Mouse (Mus musculus) heart, embryonic 12.5 days (tissue): ENCODE results near the gene Pga5. TPM values are rescaled to one million over a fixed set of nuclear protein-coding genes. Genes with fewer than 3 reads are reported as not detected.
A peak's percentile ranks its signal among the peaks of the same experiment; 100 is the strongest.

Source experiments
- ATAC-seq: fragments of 200-750 bp; cut with Nextera tagmentation; 2 replicates; pipeline ENCODE4 v1.8.0; 2017; ENCODE audit warnings: moderate TSS enrichment, moderate library complexity; ENCODE audit not compliant: insufficient number of reproducible peaks, low FRiP score
- H3K27ac ChIP-seq: fragments of 300-500 bp; sonication (generic); 2 replicates; pipeline ENCODE4 v1.5.1; 2016; ENCODE audit warnings: mild to moderate bottlenecking, moderate library complexity; ENCODE audit not compliant: poor library complexity, severe bottlenecking
- H3K27me3 ChIP-seq: fragments of 300-500 bp; sonication (generic); replicated peaks from 2 replicates; pipeline ENCODE4 v1.6.1; 2016; ENCODE audit warnings: mild to moderate bottlenecking, moderate library complexity
- H3K36me3 ChIP-seq: fragments of 300-500 bp; sonication (generic); 2 replicates; pipeline ENCODE4 v1.6.1; 2016; ENCODE audit warnings: mild to moderate bottlenecking, moderate library complexity
- H3K4me1 ChIP-seq: fragments of 300-500 bp; sonication (generic); replicated peaks from 2 replicates; pipeline ENCODE4 v1.6.1; 2016; ENCODE audit warnings: mild to moderate bottlenecking
- H3K4me2 ChIP-seq: fragments of 300-500 bp; sonication (generic); 2 replicates; pipeline ENCODE4 v1.6.1; 2016; ENCODE audit warnings: mild to moderate bottlenecking, moderate library complexity
- H3K4me3 ChIP-seq: fragments of 300-500 bp; sonication (generic); 2 replicates; pipeline ENCODE4 v1.5.1; 2016; ENCODE audit warnings: mild to moderate bottlenecking
- H3K9ac ChIP-seq: fragments of 300-500 bp; sonication (generic); 2 replicates; pipeline ENCODE4 v1.6.1; 2016; ENCODE audit warnings: mild to moderate bottlenecking, moderate library complexity
- H3K9me3 ChIP-seq: fragments of 300-500 bp; sonication (generic); replicated peaks from 2 replicates; pipeline ENCODE4 v1.6.1; 2016; ENCODE audit warnings: mild to moderate bottlenecking, moderate library complexity
- WGBS: fragments of 180-500 bp; shearing (Covaris S2); methylation state at CpG from one replicate; pipeline ENCODE4 v1.1.7; 2016; 5-methylcytosine and 5-hydroxymethylcytosine counted together
- polyA plus RNA-seq: library from polyadenylated mRNA; unstranded; fragments of >200 nt; fragmentation: Nextera tagmentation; extraction: Ambion mirVana; gene quantifications from 2 replicates; pipeline ENCODE4 v1.2.1, GENCODE M21; 2016

The Pga5 gene
- polyA plus RNA-seq, 1 experiment from 2014 or later: not detected

DNA sequence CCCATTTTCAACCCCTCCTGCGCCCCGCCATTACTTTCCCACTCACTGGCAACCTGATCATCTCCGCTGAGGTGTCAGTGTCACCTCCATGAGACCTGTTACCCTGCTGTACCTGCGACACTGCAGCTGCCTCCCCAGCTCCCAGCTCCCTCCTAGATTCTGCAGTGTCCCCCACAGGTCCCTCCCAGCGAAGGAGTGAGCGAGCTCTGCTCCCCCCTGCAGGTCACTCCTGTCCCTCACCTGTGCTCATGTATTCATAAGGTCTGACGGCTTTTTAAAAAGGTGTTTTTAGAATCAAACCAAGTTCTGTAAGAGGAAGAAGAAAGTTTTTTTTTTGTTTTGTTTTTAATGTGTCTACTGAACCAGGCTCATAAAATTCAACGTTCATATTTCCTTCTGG, 24.3 kb upstream of the Pga5 start:
- H3K27me3 ChIP-seq: no peaks in the 10 kb centered on the region
- H3K9ac ChIP-seq: no peak overlapping the region
- no peak overlapping the region for H3K4me2 ChIP-seq
- H3K9me3 ChIP-seq: no peaks in the 10 kb centered on the region
- ATAC-seq: no peak
- WGBS: 78% methylated on average over 8 of the region's 8 CpGs
- H3K27ac ChIP-seq: no peak overlapping the region
- H3K4me3 ChIP-seq: no peak overlapping the region
- peaks cover 67% of the 10 kb centered on the region for H3K4me1 ChIP-seq
- H3K36me3 ChIP-seq: peaks cover 11% of the 10 kb centered on the region

DNA sequence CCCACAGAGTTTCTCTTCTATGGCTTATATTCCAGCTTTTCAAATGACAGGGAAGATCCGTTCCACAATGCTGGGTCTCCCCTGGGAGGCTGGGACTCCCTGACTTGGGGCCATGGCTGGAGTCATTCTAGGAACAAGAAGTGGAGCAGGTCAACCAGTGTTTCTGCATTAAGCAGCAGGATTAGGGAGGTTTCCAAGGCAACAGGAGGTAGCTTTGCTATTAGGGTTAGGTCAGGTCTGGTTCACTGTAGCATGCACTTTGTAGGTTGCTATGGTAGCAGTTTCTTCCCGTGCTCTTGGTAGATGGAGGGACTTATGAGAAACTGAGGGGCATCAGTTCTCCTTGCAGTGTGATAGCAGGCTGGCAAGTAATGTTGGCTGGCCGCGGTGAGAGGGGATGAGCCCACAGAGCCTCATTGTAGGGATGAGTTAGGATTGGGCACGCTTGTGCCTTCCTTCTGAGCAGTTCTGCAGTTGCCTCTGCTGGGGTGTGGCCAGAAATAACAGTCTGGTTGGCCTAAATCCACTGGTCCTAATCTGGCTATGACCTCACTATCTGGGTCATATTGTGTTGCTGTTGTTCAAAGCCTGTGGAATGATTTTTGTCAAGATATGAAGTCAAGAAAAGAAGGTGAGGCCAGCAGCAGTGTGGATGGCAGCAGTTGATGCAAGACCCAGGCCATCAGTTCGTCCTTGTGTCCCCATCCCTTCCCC, 23.3 kb upstream of the Pga5 start:
- Histone ChIP-seq H3K9ac (no peak overlapping the region), H3K4me2 (no peak overlapping the region), H3K4me3 (no peak overlapping the region), H3K9me3 (no peaks in the 10 kb centered on the region), H3K27ac (no peak overlapping the region), H3K27me3 (no peaks in the 10 kb centered on the region), H3K36me3 (peaks cover 2% of the 10 kb centered on the region; the same call in 1 of the 2 replicates), H3K4me1 (peaks cover 65% of the 10 kb centered on the region)
- 66% methylated on average over 6 of the region's 6 CpGs for WGBS
- ATAC-seq: no peak

DNA sequence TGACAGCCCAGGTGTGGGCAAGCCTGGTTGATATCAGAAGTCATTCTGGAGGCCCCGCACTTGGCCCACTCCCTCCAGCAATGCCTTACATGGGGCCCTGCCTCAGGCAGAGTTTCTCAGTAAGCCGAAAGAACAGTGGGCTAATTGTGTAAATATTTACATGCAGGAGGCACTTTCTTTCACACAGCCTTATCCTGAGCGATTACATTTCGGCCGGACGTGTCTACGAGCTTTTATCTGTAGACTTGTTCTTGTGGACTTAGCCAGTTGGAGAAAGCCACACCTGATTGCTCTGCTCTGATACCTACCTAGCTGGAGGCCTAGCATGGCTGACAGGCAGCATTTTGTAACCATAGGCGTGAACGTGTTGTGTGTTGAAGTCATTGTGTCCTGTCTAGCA, 22.0 kb upstream of the Pga5 start:
- Histone ChIP-seq H3K4me3 (no peak overlapping the region), H3K27ac (0 out of 2 replicates have a peak overlapping the region, but pooled peaks have one; percentile 3), H3K4me1 (peaks cover 65% of the 10 kb centered on the region), H3K9me3 (no peaks in the 10 kb centered on the region), H3K36me3 (no peaks in the 10 kb centered on the region), H3K27me3 (no peaks in the 10 kb centered on the region), H3K4me2 (0 out of 2 replicates have a peak overlapping the region, but pooled peaks have one; percentile 3), H3K9ac (0 out of 2 replicates have a peak overlapping the region, but pooled peaks have one; percentile 33)
- ATAC-seq: no peak
- 44% methylated on average over 9 of the region's 9 CpGs for WGBS

DNA sequence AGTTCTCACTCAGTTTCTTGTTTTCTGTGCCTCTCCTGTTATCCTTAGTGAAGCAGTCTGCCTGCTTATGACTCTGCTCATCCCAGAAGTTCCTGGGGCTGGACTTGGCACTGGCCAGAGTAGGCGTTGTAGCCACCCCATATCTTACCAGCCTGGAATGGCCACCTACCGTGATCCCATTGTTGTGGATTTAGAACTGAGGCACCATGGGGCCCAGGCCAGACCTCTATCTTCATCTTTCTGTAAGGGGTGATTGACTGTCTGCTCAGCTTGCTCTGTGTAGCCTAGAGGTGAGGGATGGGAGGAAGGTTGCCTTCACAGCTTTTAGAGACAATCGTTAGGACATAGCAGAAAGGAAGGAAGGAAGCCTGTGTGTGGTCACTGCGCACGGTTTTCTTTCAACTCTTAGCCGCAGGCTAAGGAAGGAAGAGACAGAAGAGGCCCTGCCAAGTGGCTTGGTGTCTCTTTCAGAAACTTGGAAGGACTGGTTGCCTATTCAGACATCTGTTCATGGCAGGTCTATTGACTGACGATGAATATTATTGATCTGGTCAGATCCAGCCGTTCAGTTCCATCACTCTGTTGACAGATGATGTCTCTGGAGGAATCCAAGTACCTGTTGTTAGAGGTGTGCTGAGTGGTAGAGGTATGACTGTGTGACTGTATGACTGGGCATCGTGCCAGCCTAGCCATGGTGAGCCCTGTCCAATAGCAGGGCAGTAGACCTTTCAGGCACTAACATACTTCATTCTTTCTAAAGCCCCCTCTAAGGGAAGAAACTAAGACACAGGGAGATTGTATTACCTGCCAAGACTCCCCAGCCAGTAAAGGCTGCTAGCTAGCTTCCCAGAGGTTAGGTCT, 20.5 kb upstream of the Pga5 start:
- no peak overlapping the region for H3K4me2 ChIP-seq
- peaks cover 62% of the 10 kb centered on the region for H3K4me1 ChIP-seq
- H3K36me3 ChIP-seq: no peaks in the 10 kb centered on the region
- no peak overlapping the region for H3K27ac ChIP-seq
- H3K9me3 ChIP-seq: no peaks in the 10 kb centered on the region
- H3K9ac ChIP-seq: no peak overlapping the region
- no peaks in the 10 kb centered on the region for H3K27me3 ChIP-seq
- WGBS: 70% methylated on average over 9 of the region's 9 CpGs
- H3K4me3 ChIP-seq: no peak overlapping the region
- ATAC-seq: no peak; the same call in 1 of the 2 replicates

DNA sequence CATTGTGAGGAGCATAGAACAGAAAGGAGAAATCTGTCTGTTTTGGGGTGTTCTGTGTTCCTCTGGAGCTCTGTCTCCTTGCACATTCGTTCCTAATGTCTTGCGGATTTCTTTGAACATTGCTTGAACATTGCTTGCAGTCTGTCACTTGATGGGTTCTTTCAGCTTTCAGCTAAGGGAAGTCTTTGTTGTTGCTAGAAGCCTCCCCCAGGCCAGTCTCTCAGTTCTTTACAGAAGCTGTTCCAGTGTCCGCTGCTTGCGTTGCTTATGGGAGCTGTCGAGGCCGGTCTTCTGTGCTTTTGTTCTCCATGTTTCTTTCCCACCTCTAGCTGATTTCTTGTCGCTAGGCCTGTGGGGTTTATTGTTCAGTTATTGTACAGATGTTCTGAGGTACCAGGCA, 17.9 kb upstream of the Pga5 start:
- H3K4me1 ChIP-seq: peaks cover 62% of the 10 kb centered on the region
- H3K36me3 ChIP-seq: no peaks in the 10 kb centered on the region
- no peak overlapping the region; the same call in 1 of the 2 replicates for H3K27ac ChIP-seq
- no peak overlapping the region; the same call in 1 of the 2 replicates for H3K9ac ChIP-seq
- no peaks in the 10 kb centered on the region for H3K9me3 ChIP-seq
- no peak for ATAC-seq
- H3K4me3 ChIP-seq: no peak overlapping the region
- H3K27me3 ChIP-seq: no peaks in the 10 kb centered on the region
- WGBS: 60% methylated on average over 7 of the region's 7 CpGs
- H3K4me2 ChIP-seq: no peak overlapping the region

DNA sequence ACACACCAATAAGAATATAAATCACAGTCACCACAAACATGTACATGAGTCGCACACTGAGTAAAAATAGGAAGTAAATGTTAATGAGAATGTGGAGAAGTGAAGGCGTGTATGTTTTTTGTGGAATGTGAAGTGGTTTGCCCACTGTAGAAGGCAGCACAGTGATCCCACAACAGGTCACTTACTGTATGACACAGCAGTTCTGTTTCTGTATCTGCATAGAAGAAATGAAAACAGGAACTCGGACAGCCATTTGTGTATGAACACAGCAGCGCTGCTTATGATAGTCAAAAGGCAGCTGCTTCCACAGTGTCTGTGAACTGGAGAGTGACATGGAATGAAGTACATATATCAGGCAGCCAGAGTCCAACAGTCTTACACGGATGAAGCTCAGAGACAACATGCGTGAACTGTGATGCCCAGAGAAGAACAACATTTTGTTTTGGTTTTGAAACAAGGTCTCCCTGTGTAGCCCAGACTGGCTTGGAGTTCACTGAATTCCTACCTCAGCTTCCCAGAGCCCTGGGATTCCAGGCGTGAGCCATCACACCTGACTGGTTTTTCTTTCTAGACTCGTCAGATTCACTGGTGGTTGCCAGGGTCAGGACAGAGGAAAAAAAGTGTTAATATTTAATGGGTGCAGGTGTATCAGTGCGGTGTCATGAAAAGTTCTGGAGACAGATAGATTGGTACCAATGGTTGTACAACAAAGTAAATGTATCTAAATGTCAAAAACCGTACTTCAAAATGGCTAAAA, 16.2 kb upstream of the Pga5 start:
- Histone ChIP-seq H3K4me3 (no peak overlapping the region), H3K27me3 (no peaks in the 10 kb centered on the region), H3K4me2 (no peak overlapping the region), H3K36me3 (no peaks in the 10 kb centered on the region), H3K4me1 (peaks cover 64% of the 10 kb centered on the region), H3K27ac (no peak overlapping the region), H3K9me3 (no peaks in the 10 kb centered on the region), H3K9ac (no peak overlapping the region)
- 87% methylated on average over 10 of the region's 10 CpGs for WGBS
- no peak for ATAC-seq

DNA sequence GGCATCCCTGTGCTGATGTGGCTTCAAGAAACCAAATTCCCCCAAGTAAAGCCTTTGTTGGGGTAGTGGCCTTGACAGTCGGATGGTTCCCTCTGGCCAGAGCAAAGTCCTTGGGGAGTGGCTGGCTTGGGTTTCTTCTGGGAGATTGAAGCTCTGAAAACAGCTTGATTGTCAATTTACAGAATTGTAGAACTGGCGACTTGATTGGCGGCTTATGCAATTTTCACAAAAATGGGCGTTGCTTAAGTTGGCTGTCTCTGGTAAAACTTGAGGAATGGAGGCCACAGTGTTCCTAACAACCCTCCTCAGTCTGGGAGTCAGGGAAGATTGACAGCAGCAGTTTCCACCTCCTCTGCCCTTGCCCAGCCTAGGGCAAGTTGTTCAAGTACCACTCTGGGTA, 14.5 kb upstream of the Pga5 start:
- no peak overlapping the region for H3K27ac ChIP-seq

DNA sequence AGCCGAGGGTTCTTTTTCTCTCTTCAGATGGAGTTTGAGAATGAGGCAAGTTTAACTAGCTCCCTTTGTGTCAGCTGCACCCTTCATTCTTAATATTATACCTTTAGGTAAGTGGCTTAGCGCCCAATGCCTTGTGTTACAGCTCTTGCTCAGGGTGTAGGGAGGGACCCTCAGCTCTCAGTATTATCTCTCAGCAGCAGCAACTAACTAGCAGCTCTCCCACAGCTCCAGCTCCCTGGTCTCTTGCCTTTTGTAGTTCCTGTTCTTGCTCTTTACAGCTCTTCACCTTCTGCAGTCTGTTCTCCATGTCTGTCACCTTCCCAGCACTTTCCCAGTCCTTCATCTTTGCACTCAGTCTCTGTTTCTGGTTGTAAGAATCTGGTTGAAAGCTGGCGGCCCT, 13.8 kb upstream of the Pga5 start:
- 77% methylated on average over 3 of the region's 3 CpGs for WGBS
- H3K4me2 ChIP-seq: no peak overlapping the region
- no peaks in the 10 kb centered on the region for H3K36me3 ChIP-seq
- H3K4me1 ChIP-seq: peaks cover 49% of the 10 kb centered on the region
- H3K9me3 ChIP-seq: no peaks in the 10 kb centered on the region
- H3K27ac ChIP-seq: no peak overlapping the region
- no peaks in the 10 kb centered on the region for H3K27me3 ChIP-seq
- ATAC-seq: no peak
- H3K9ac ChIP-seq: no peak overlapping the region
- no peak overlapping the region for H3K4me3 ChIP-seq

More for the DNA sequence above, 14.5 kb upstream of the Pga5 start:
- 87% methylated on average over 4 of the region's 4 CpGs for WGBS
- Histone ChIP-seq H3K9ac (no peak overlapping the region), H3K27me3 (no peaks in the 10 kb centered on the region), H3K9me3 (no peaks in the 10 kb centered on the region), H3K36me3 (no peaks in the 10 kb centered on the region), H3K4me3 (no peak overlapping the region), H3K4me1 (peaks cover 54% of the 10 kb centered on the region), H3K4me2 (no peak overlapping the region)
- ATAC-seq: no peak

DNA sequence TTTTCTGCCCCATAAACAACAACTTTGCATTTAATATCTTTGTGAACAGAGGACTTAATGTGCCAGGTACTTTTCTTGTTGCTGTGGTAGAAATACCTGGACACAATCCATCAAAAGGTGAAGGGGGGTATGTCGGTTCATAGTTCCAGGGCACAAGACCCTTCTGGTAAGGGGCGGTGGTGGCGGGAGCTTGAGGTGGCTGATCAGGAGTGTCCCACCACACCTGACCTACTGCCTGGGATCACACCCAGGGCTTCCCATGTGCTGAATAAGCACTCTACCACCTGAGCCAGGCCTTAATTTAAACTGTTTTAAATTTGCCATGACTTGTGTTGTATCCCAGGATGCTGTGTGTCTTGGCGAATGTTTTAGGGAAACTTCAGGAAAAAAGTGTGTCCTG, 13.2 kb upstream of the Pga5 start:
- Histone ChIP-seq H3K9ac (no peak overlapping the region; the same call in 1 of the 2 replicates), H3K4me1 (peaks cover 48% of the 10 kb centered on the region), H3K4me3 (no peak overlapping the region), H3K4me2 (no peak overlapping the region), H3K27me3 (no peaks in the 10 kb centered on the region), H3K27ac (peak overlapping the region; percentile 95; the same call in 1 of the 2 replicates), H3K9me3 (no peaks in the 10 kb centered on the region), H3K36me3 (no peaks in the 10 kb centered on the region)
- WGBS: 89% methylated on average over 4 of the region's 4 CpGs
- no peak for ATAC-seq

DNA sequence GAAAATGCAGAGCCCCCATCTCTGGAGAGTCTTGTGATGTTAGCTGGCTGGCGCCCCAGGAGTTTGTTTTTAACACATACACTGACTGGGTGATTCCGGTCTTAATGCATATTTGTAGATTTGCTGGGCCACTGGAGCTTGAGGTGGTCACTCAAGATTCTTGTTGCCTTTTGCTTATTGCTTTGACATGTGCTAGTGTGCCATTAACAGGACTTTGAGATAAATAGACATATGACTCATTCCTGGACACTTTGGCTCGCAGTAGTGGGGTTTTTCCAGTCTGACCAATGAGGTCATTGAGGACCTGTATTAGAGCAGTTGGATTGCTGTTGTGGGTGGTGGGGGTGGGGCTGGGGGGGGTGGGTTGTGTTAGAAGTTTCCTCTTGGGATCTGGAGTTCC, 12.5 kb upstream of the Pga5 start:
- Histone ChIP-seq H3K9ac (no peak overlapping the region; the same call in 1 of the 2 replicates), H3K27ac (peak overlapping the region; percentile 95), H3K27me3 (no peaks in the 10 kb centered on the region), H3K9me3 (no peaks in the 10 kb centered on the region), H3K4me1 (peaks cover 40% of the 10 kb centered on the region), H3K4me2 (peak overlapping the region; percentile 79), H3K4me3 (no peak overlapping the region), H3K36me3 (no peaks in the 10 kb centered on the region)
- WGBS: 52% methylated on average over 3 of the region's 3 CpGs
- no peak for ATAC-seq
